Mouse (Mus musculus) adrenal gland, postnatal 14 days (tissue): ENCODE results near the gene Zfhx3. TPM values are rescaled to one million over a fixed set of nuclear protein-coding genes. Genes with fewer than 3 reads are reported as not detected.

Source experiments
- DNase-seq: peaks from one replicate; pipeline ENCODE4 v3.0.0; 2021; ENCODE audit warnings: mixed read lengths
- total RNA-seq: library from RNA; stranded (reverse); gene quantifications from 2 replicates; pipeline ENCODE4 v1.2.3, GENCODE M21; 2021

Gene Zfhx3
- total RNA-seq, 1 experiment from 2014 or later: 43.5 TPM

GRCm38 (mm10) chr8:108241041-108241690 lies 298.7 kb downstream of the Zfhx3 start:
- DNase-seq: peak; percentile 8

DNA sequence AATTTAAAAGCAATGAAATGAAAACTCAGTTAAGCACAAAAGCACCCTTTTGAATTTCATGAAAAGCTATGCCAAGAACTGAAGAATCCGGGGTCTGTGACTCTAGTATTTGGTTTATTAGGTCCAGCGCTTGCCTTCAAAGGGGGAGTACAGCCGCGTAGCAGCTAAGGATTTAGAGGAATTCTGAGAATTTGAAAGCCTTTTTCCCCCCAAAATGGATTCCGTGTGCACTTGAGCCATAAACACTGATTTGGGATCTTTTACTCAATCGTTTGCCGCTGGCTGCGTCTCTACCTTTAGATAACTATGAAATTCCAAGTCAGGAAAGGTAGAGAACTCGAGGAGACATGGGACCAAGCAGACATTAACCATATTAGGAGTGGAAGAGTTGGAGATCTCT lies 300.8 kb downstream of the Zfhx3 start:
- no peak for DNase-seq

DNA sequence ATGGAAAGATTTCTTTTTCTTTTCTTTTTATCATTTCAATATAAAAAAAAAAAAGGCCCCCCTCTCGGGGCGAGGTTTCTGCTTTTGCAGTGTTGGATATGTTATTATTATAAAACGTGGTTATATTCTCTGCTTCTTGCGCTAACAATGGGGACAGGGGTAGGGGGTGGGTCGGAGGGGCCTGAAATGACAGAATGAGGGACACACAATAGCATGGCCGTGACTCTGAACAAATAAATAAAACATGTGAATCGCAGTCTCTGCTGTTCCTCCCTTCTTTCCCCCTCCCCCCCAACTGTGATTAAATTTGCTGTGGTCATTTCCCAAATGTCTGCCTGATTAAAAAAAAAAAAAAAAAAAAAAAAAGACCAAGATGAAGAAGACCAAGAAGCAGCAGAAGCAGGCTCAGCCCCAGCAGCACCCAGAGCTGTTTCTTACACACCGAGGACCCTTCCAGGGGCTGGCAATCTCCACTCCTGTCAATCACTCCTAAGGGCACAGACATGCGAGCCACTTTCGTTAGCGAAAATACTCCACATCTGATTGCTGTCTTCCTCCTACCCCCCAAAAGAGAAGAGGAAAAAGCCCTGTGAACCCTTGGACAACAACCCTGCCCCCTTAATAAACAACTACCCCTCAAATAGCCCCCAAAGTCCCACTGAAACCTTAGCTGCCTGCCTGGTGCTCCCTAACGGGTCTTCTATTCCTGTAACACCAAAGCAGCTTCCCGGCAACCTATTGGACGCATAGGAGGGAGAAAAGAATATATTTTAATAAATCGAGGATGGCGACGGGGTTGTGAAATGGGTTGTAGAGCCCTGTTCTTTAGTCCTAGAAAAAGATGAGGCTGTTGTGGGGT lies 302.4 kb downstream of the Zfhx3 start:
- no peak for DNase-seq

- no peak for DNase-seq
These were observed 303.1 kb downstream of the Zfhx3 start for GRCm38 (mm10) chr8:108245575-108245974.

DNA sequence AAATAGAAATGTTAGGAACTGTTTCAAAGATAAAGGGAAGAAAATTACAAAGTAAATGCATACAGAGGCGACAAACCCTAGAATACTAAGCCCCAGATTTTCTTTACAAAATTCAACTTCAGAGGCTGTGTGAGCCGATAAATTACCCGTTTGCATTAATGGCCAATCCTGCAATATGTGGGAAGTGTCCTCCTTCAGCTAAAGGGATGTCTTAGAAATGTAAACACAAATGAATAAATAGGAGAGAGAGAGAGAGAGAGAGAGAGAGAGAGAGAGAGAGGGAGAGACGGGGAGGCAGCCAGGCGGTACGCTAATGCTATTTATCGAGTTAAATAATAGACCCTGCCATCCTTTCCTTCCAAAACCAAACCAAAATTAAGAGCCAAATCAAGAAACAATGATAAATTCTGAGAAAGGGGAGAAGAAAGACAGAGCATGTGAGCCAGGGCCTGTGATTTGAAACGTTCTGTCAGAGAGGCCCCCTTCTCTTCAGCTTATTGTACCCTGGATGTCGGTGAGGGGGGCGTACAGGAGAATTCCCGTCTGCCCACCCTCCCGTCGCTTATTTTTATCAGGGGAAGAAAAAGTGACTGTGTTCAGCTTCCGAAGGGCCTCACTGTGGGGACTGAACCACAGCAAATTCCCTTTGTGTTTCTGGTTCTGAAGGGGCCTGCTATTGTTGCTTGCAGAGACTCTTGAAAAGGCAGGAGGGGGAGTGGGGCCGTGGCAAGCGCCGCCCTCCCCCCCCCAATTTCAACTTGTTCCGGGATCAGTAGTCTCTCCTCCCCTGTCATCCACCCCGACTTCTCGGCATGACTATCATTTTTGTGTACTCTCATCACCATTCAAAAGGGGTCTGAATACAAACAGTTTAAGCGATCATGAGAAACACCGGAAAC lies 303.8 kb downstream of the Zfhx3 start:
- no peak for DNase-seq

DNA sequence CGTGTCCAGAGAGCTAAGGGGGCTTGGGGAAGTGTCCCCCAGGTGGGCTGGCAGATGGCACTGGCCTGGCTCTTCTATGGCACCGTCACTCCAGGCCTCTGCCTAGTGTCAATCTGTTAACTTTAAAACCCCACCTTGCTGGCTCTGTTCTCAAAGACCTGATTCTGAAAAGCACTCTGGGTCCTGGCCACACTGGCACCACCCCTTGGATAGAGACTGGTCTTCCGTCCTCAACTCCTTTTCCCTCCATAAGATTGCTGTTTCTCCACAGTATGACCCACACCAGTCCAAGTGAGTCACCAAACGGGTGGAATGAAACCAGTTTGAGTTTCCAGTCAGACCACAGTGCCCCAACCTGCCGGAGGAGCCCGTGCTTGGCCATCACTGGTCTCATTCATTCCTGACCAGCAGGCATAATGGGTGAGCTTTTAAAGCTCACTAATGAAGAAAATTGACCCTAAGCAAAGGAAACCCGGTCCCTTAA lies 304.5 kb downstream of the Zfhx3 start:
- no peak for DNase-seq

DNA sequence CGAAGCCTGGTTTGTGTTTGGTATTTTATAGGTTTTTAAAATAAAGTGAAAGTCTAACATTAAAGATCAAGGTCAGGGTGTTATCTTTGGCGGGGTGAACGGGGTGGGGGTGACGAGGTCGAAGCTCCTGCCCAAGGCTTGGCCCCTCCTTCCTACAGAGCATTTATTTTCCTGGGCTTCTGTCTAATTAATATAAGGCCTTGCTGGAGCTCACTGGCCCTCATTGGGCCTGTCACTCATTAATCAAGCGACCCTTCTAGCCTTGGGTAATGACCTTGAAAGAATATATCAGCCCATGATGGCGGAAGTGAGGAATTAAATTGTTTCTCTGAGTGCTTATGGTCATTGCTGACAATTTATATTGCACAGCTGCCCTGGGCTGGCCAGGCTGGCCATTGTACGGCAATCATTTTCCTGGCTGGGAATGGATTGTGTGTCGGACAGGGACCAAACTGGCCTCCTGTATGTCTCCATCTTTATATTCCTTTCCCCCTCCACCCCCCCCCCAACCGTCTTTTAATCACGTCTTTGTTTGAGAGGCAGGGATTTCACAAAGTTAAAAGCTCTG lies 322.2 kb downstream of the Zfhx3 start:
- DNase-seq: peak; percentile 37

- no peak for DNase-seq
These were observed 335.5 kb downstream of the Zfhx3 start for GRCm38 (mm10) chr8:108277960-108278359.

DNA sequence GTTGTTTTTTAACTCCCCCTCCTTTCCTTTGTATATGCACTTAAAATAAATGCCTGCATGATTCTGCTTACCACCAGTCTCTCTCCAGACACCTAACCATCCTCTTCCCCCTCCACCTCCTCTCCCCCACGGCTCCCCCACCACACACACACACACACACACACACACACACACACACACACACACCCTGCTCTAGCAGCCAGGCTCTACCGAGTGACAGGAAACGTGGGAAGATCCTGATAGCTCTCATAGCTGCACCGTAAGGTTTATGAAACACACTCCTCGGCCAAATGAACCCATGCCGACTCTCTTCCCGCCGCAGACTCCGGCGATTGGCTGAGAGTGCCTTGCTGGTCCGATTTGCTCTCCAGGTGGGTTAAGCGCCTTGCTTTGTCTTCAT lies 339.5 kb downstream of the Zfhx3 start:
- no peak for DNase-seq

- no peak for DNase-seq
These were observed 343.7 kb downstream of the Zfhx3 start for GRCm38 (mm10) chr8:108286117-108286516.

- no peak for DNase-seq
These were observed 358.6 kb downstream of the Zfhx3 start for GRCm38 (mm10) chr8:108300964-108301615.

DNA sequence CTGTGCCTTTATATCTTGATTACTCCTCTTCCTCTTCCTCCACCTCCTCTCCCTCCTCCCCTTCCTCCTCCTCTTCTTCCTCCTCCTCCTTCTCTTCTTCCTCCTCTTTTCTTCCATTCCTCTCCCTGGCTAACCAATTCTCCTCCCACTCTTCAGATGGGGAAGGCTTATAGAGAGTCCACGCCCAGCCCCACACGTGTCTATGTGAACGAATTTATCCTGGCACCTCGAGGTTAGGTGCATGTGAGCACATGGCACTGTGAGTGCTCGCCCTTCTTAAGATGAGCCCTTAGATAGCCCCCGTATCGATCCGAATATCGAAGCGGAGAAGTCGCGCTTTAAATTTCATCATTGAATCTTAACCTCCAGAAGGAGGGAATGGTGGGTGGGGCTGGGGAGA lies 359.2 kb downstream of the Zfhx3 start:
- no peak for DNase-seq

DNA sequence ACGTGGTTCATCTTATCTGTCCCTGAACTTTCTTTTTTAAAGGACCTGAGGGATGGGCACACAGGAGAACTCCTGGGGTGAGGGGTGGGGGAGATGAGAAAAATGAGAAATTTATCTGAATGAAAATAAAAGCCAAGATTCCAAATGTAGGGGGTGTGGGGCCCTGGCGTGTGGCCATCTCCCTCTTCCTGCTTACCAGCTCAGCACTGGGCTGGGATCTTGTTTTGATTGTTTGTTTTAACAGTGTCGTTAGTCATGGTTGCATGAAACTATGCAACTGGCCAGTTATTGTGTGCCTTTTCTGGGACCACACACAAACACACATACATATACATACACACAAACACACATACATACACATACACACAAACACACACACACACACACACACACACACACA lies 362.9 kb downstream of the Zfhx3 start:
- DNase-seq: no peak

DNA sequence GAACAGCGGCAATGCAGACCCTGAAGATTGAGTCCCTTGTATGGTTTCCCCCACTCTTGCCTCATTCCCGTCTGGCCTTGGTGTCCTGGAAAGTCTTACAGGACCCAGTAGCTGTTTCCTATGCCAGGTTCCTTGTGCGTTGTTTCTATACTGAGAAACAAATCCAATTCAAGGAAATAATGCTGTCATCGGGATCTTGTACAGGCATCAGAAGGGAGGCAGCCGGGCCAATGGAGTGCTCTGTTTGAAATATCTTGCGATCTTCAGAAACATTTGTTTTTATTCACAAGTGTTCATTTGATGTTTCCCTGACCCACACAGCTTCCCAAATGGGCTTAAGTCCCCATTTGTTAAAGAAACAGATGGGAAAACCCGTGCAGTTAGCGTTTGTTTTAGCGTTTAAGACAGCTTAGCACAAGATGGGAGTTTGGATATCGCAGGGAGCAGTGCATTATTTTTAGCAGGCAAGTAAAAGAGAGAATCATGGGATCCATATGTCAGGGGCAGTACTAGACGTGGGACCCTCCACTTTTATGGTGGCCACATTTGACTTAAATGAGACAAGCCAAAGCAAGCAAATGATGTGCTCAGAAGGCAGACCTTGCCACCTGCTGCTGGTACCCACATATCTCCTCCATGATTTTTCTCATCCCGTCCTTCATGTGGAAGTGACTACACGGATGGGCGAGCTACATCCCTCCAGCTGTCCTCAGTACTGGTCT lies 367.2 kb downstream of the Zfhx3 start:
- DNase-seq: no peak

DNA sequence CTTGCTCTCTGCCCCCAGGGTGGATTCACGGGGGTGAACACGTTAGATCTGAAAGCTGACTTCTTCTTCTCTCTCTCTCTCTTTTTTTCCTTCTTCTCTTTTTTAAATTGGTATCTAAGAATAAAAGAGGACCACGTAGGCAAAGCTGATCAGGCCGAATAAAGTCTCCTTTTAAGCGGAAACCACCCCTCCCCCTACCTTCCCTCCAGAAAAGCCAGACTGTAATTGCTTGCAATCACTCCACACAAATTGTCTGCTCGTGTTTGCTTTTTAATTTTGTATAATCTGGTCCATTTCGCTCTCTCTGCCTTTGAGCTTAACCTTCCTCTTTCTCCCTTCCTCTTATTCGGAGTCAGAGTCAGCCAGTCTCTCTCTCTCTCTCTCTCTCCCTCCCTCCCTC lies 372.6 kb downstream of the Zfhx3 start:
- no peak for DNase-seq

DNA sequence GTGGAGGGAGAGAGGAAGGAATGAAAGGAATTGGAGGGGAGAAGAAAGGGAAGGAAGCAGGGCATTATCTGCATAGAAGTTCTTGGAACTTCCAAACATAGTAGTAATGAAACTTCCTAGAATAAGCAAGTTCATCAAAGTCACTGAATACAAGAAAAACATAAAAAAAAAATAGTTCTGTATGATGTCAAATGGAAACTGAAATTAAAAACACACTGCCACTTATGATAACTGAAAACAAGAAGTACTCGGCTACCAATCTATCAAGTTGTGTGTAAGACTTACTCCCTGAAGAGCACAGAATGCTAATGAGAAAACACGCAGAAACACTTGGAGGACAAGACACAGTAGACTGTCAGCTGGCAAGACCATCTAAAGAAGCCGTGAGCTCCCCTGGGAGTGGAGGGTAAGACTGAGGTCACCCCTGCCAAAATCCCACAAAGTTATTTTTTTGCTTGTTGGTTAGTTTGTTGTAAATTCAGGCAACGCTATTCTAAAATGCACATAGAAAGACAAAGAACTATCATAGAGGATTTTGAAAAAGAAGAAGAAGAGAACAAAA lies 375.2 kb downstream of the Zfhx3 start:
- DNase-seq: no peak

DNA sequence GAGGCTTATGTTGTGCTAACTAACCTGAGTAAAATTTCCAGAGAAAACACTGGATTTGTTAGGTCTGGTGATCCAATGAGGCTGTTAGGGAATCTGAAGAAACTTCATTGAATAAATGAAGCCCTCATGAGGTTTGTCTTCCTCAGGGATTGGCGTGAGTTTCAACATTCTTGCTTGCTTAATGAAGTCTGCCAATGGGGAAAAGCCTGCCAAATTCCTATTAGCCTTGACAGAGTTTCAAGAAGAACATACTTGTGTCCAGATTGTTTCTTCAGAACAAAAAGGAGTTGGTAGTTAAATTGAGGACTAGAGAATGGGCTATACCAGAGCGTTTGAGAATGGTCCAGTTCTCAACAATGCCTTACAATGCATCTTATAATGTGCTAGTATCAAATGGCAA lies 385.3 kb downstream of the Zfhx3 start:
- peak; percentile 38 for DNase-seq

DNA sequence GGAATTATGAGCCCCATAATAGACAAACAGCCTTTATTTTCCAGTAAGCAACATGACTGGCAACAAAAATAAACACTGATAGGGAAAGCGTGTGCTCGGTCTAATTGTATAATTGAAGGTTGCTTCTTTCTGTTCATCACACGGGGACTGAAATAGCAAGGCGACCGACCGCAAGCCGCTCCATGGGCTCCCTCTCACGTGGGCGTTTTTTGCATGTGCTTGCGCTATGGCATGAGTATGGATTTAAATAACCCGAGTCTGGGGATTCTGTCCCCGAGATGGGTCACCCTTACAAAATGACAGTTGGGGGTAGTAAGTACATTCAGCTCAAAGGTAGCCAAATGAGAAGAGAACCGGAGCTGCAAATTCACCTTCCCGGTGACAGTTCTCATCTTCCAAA lies 405.9 kb downstream of the Zfhx3 start:
- no peak for DNase-seq

- no peak for DNase-seq
These were observed 406.3 kb downstream of the Zfhx3 start for GRCm38 (mm10) chr8:108348776-108349175.

DNA sequence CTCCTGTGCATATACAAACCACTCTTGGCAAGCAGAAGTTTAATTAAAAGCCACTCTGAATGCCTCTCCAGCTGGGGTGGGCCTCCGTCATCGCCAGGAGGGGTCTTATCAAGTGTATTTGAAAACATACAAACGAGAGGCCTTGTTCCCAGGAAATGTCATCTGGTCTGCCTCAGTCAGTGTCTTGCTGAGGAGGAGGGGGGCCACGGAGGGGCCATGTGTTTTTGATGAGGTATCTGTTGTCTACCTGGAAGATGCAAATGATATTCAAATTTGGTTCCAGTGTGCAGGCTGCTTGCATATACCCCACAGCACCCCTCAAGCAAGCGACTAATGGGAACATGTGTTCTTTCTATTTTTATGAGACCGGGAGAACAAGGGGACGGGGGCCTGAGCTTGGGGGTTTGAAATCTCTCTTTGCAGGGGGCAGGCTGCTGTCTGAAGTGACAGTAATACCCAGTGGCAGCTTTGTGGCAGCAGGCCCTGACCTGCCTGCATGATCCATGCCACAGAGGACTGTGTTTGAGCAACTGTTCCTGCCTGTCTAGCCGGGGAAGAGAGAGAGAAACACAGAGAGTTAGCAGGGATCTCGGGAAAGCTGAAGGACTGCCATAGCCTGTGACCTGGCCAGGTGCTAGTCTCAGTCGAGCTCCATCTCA lies 412.8 kb downstream of the Zfhx3 start:
- DNase-seq: no peak
